Mouse (Mus musculus): ENCODE results near the gene Olfr401. TPM values are rescaled to one million over a fixed set of nuclear protein-coding genes. Genes with fewer than 3 reads are reported as not detected.
"Not testable (repeated sequence)": the region's sequence is repeated elsewhere in the genome, so short reads cannot be mapped to it uniquely, and the experiment has no call there.

Gene Olfr401
- not detected for total RNA-seq (2021)

DNA sequence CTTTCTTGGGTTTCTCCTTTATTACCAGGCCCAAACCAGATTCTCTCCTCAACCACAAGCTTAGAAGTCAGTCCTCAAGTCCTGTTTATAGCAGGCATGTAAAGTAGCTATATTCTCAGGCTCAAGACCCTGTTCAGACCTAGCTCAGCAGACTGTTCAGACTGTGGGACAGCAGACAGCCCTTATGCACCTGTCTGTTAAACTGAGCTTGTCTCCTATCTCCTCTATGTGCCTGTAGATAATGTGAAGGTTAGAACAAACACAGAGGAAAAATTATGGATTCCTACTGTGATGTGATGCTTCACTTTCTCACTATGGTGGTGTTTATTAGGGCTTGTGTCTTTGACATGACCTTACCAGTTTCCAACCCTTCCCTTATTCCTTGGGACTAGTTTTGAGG lies at the start of gene Olfr401:
Gene Olfr401, plus strand, starts transcription at position 301 of the 400 bp plus-strand sequence.
- intact Hi-C loops (cut with DNase I), result no loop called here
- no peak for DNase-seq (ENCODE audit: low spot score)

DNA sequence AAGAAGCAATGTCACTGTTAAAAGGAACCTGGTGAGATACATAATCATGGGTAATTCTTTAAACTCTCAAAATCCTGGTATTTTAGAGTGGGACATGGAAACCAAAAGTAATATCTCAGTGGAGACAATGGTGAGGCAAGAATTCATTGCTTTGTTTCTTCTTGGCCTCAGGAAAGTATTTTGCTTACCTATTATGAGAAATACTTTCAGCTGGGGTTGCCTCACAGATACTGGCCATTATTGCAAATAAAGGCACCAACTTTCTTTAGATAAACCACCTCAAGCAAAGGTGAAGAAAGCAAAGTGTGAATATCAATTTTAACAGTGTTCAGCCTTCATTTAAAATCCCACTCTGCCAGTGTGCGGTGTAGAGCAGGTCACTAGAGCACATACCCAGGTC lies 43.9 kb upstream of the Olfr401 start, which contains the start of gene Zfp616:
Gene Zfp616, plus strand, starts transcription at position 301 of the 400 bp plus-strand sequence.
- intact Hi-C loops (cut with DNase I), result no loop called here
- DNase-seq (ENCODE audit: low spot score), result no peak

DNA sequence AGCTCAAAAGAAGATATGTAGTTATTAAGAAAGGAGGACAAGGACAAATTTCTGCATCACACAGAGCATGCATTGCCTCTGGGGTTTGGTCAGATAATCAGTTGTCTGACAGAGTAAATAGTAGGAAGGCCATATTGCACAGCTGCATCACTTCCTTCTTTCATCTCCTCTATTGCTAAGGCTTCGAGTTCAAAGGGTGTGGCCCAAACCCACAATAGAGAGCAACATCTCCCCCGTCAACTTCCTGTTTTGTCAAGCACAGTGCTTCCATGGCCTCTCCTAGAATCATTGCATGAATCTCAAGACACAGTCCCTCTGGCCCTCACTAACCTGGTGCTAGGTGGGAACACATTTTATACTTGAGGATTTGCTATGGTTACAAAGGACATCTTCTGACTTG lies 12.8 kb upstream of the Olfr401 start:
- no peak for DNase-seq (ENCODE audit: low spot score)

DNA sequence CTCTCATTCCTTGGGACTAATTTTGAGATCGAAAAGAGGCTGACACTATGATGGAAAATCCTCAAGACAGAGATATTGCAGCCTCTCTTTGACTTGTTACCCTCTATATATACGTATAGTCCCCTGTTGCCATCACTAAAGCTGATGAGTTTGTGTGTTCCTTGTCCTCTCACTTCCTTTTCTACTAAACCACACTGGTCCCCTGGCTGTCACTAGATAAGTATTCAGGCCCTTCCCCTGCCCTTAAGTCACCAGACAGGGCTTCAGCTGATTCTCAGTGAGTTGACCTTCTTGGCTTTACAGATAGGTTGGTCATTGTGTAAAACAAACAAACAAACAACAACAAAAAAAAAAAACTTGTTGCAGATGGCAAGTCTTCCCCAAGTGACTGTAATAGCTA lies 12.0 kb upstream of the Olfr401 start:
- intact Hi-C loops (cut with DNase I), result no loop called here
- no peak for DNase-seq (ENCODE audit: low spot score)

More for the DNA sequence above, 12.8 kb upstream of the Olfr401 start:
- intact Hi-C loops (cut with DNase I), result no loop called here

DNA sequence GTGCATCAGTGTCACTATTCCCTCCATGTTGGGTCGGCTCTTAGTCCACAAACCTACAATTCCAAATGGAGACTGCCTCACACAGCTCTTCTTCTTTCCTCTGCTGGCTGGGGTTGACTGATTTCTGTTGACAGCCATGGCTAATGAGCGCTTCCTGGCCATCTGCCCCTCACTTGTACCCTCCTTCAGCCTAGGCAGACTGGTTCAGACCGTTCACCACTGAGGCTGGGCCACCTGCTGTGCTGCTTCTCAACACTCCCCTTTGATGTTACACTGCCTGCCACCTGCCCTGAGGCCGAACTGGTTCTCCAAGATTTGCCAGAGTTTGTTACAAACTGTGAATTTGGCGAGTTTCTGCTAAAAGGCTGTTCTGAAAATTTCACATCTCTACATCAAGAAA lies 8.4 kb upstream of the Olfr401 start:
- DNase-seq (ENCODE audit: low spot score), result no peak
- intact Hi-C loops (cut with DNase I), result no loop called here

DNA sequence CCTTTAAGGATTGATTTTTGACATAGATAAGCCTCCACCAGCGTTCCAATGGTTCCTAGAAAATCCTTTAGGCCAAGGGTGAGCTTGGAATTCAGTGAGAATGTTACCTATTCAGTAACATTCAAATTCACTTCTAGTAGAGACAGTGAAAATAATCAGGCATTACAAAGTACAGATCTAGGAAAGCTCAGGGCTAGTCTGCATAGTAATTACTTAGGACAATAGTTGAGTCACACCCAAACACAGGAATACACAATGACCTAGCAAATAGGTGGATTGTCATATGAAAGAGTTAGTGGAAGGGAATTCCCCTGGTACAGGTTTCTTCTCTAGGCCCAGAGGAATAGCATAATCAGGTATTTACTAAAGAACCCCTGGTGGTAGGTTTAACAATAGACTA lies 26.5 kb downstream of the Olfr401 start:
- intact Hi-C loops (cut with DNase I); DNase-seq (ENCODE audit: low spot score): not testable (repeated sequence)

DNA sequence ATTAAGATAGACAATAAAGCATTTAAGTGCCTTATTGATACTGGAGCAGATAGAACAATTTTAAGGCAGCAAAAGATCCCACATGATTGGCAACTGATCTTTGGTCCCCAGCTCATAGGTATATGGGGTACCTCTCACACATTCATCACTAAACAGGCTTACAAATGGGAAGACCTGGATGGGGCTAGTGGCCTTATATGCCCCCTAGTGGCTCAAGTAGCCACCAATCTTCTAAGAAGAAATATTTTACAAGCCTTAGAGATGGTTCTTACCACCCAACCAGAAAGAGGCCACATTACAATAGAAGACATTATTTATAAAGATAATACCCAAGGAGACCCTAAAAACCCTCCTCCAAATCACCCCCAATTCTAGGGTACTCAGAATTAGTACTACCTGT lies 32.4 kb downstream of the Olfr401 start:
- intact Hi-C loops (cut with DNase I), result no loop called here
- DNase-seq (ENCODE audit: low spot score), result no peak

DNA sequence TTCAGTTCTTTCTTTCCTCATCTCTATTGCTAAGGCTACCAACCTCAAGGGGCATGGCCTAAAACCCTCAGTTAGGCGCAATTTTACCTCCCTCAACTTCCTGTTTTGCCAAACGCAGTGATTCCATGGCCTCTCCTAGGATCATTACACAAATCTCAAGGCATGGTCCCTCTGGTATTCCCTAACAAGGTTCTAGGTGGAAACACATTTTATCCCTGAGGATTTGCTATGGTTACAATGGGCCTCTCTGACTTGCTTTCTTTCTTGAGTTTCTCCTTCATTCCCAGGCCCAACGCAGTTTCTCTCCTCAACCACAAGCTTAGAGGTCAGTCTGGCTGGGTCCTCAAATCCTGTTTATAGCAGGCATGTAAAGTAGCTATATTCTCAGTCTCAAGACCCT lies 39.7 kb downstream of the Olfr401 start, which contains the start of gene Olfr402:
Gene Olfr402, plus strand, starts transcription at position 301 of the 400 bp plus-strand sequence.
- intact Hi-C loops (cut with DNase I), result no loop called here
- DNase-seq (ENCODE audit: low spot score), result no peak

DNA sequence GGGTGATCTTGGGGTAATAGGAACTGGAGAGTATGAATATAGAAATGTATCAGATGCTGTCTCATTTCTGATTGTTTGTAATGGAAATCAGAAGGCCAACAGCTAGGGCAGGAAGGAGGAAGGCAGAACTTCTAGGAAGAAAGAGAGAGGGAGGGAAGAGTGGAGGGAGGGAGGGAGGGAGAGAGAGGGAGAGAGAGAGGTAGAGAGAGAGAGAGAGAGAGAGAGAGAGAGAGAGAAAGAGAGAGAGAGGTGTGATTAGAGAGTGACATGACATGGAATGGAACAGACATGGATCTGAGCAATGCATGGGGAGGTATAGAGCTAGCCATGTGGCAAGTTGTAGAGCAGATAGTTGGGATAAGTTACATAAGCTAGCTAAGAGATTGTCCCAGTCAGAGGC lies 55.3 kb downstream of the Olfr401 start:
- no peak for DNase-seq (ENCODE audit: low spot score)
- intact Hi-C loops (cut with DNase I), result no loop called here

Other genes starting within 250 kb of the Olfr401 start
- not detected for gene Olfr394, start 222.9 kb upstream of the Olfr401 start, total RNA-seq (2021)
- gene Olfr395, start 204.4 kb upstream of the Olfr401 start, total RNA-seq (2021), result not detected
- not detected for gene Olfr23, start 177.0 kb upstream of the Olfr401 start, total RNA-seq (2021)
- gene Olfr397, start 152.9 kb upstream of the Olfr401 start, total RNA-seq (2021), result not detected
- not detected for gene Olfr398, start 123.3 kb upstream of the Olfr401 start, total RNA-seq (2021)
- gene Olfr139, start 57.2 kb upstream of the Olfr401 start, total RNA-seq (2021), result not detected
- not detected for gene Olfr399, start 57.1 kb upstream of the Olfr401 start, total RNA-seq (2021)
- not detected for gene Zfp616, start 43.8 kb upstream of the Olfr401 start, total RNA-seq (2021)
- not detected for gene Olfr402, start 39.8 kb downstream of the Olfr401 start, total RNA-seq (2021)
- not detected for gene Olfr403, start 72.5 kb downstream of the Olfr401 start, total RNA-seq (2021)
- not detected for gene Olfr43, start 97.7 kb downstream of the Olfr401 start, total RNA-seq (2021)
- gene Olfr406, start 146.1 kb downstream of the Olfr401 start, total RNA-seq (2021), result not detected
- not detected for gene Olfr59, start 170.0 kb downstream of the Olfr401 start, total RNA-seq (2021)
- not detected for gene Olfr410, start 224.3 kb downstream of the Olfr401 start, total RNA-seq (2021)
- gene Olfr411, start 238.9 kb downstream of the Olfr401 start, total RNA-seq (2021), result not detected
- not detected for gene Olfr412, start 248.4 kb downstream of the Olfr401 start, total RNA-seq (2021)

All from heart, postnatal 25 days (tissue).